Mouse (Mus musculus): Measurements from ENCODE around the gene Olfr683.
"Not testable (repeated sequence)": the region's sequence is repeated elsewhere in the genome, so short reads cannot be mapped to it uniquely, and the experiment has no call there.

DNA sequence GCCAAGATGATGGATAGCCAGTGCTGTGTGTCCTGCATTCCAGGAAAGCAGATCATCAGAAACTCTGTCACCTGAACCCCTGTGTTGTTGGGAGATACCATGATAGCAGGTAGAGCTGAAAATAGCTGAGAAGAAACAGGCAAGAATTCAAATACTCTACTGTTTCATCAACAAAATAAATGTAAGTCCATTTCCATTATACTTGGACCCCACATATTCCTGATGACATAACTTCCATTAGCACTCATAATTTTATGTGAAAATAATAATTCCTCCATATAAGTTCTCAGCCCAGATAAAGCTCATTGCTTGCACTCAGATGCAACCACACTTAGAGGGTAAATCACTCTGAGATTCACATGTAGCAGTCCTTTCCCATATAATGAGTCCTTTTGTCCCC, 54.1 kb downstream of the Olfr683 start, which contains the start of gene Olfr680-ps1:
- TF ChIP-seq CTCF (conservative IDR thresholded peaks at IDR 0.05; ENCODE audit: insufficient read depth, insufficient read length, low read depth, low read length); POLR2A (IDR thresholded peaks at IDR 0.05; ENCODE audit: low read depth, low read length): not testable (repeated sequence)
